Comparison of ENCODE assay signal across 26 mouse cellular contexts in the genomic region with DNA sequence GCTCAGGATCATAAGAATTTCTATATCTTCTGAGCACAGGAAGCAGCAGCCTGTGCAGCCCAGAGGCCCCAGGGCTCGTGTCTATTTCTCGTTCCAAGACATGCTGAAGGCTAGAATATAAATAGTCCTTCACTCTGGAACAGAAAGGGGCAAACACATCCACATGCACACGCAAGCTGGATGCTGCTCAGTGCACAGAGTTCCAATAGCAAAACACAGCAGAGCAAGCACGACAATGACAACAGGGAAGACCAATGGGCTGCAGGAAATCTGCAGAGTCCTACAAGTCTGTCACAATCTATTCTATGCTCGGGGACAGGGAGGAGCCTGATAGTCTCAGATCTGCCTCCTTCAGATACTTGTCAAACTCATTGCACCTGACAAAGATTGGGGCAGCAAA. TPM values are rescaled to one million over a fixed set of nuclear protein-coding genes. Genes with fewer than 3 reads are reported as not detected.
DNase-seq lines count a peak whose midpoint lies in the region; ATAC-seq and TF ChIP-seq lines count a peak whose summit lies in the region.
"Had no signal": no experiment of that assay in that cellular context is flagged by ENCODE, and none has a peak within 500 bp of the region (broad histone marks: within the 10 kb centered on the region; RNA-seq: fewer than 3 reads in every experiment).

No protein-coding gene starts in this region.

- H3K9me3 ChIP-seq in forebrain, embryonic 15.5 days = no peaks in the 10 kb centered on the region
- no peaks in the 10 kb centered on the region for H3K9me3 ChIP-seq in forebrain, embryonic 12.5 days
- H3K9me3 ChIP-seq: embryonic facial prominence, embryonic 12.5 days; hindbrain, embryonic 15.5 days; limb, embryonic 10.5 days; liver, embryonic 15.5 days; lung, embryonic 15.5 days; neural tube, embryonic 13.5 days had no signal

- 83% methylated on average over 5 of the region's 5 CpGs for WGBS in forebrain, embryonic 15.5 days
- 81% methylated on average over 5 of the region's 5 CpGs for whole genome bisulfite sequencing in forebrain, embryonic 12.5 days

- no peaks in the 10 kb centered on the region for H3K27me3 ChIP-seq in forebrain, embryonic 15.5 days
- no peaks in the 10 kb centered on the region for H3K27me3 ChIP-seq in forebrain, embryonic 12.5 days
- H3K27me3 ChIP-seq: embryonic facial prominence, embryonic 12.5 days; hindbrain, embryonic 15.5 days; liver, embryonic 15.5 days; lung, embryonic 15.5 days; neural tube, embryonic 13.5 days had no signal

- no peak for TF ChIP-seq CTCF in left cerebral cortex, adult 2 months (IDR thresholded peaks at IDR 0.05)

- H3K27ac ChIP-seq in forebrain, embryonic 15.5 days (replicated peaks) = peak overlapping the region; percentile 4; the same call in 1 of the 2 replicates
- no peak overlapping the region for H3K27ac ChIP-seq in forebrain, embryonic 12.5 days
- peak overlapping the region; percentile 47; the same call in 1 of the 2 replicates for H3K27ac ChIP-seq in left cerebral cortex, adult 2 months
- H3K27ac ChIP-seq: embryonic facial prominence, embryonic 12.5 days; hindbrain, embryonic 15.5 days; limb, embryonic 10.5 days; liver, embryonic 15.5 days; lung, embryonic 15.5 days; neural tube, embryonic 13.5 days had no signal

- no peak overlapping the region for H3K9ac ChIP-seq in forebrain, embryonic 15.5 days (replicated peaks)
- no peak overlapping the region for H3K9ac ChIP-seq in forebrain, embryonic 12.5 days
- H3K9ac ChIP-seq: embryonic facial prominence, embryonic 12.5 days; hindbrain, embryonic 15.5 days; liver, embryonic 15.5 days; lung, embryonic 15.5 days; neural tube, embryonic 13.5 days had no signal

- H3K4me2 ChIP-seq in forebrain, embryonic 15.5 days (replicated peaks) = no peak overlapping the region
- no peak overlapping the region for H3K4me2 ChIP-seq in forebrain, embryonic 12.5 days
- H3K4me2 ChIP-seq: embryonic facial prominence, embryonic 12.5 days; hindbrain, embryonic 15.5 days; liver, embryonic 15.5 days; lung, embryonic 15.5 days; neural tube, embryonic 13.5 days had no signal

- peak; percentile 53 for ATAC-seq in forebrain, embryonic 15.5 days (replicated peaks)
- ATAC-seq in forebrain, embryonic 12.5 days (ENCODE audit: low FRiP score) = no peak

- H3K4me1 ChIP-seq in forebrain, embryonic 15.5 days = no peaks in the 10 kb centered on the region
- no peaks in the 10 kb centered on the region; the same call in 1 of the 2 replicates for H3K4me1 ChIP-seq in forebrain, embryonic 12.5 days
- H3K4me1 ChIP-seq: embryonic facial prominence, embryonic 12.5 days; hindbrain, embryonic 15.5 days; limb, embryonic 10.5 days; liver, embryonic 15.5 days; lung, embryonic 15.5 days; neural tube, embryonic 13.5 days had no signal

- DNase-seq in gastrocnemius, postnatal 25 days = peak; percentile 5
- DNase-seq in gastrocnemius, adult 8-10 months (ENCODE audit: low spot score in 2 of 2) = no peak
- no peak for DNase-seq in left cerebral cortex, adult 2 months (ENCODE audit: extremely low spot score in 1 of 2, low spot score in 2 of 2)
- no peak for DNase-seq in left cerebral cortex, adult 11 months (ENCODE audit: low spot score)
- DNase-seq in right cerebral cortex, postnatal 25 days = peak; percentile 6
- DNase-seq in lung, postnatal 4 days = no peak
- DNase-seq: adrenal gland, postnatal 10 days; cerebellum, adult 2 months; cerebellum, postnatal 25 days; kidney, adult 2 months; kidney, postnatal 10 days; liver; lung, postnatal 36 days; midbrain, embryonic 14.5 days; retina, postnatal 1 day; thymus, postnatal 25 days had no signal

- no peak overlapping the region for H3K4me3 ChIP-seq in forebrain, embryonic 15.5 days
- H3K4me3 ChIP-seq in forebrain, embryonic 12.5 days (replicated peaks) = no peak overlapping the region
- no peak overlapping the region for H3K4me3 ChIP-seq in left cerebral cortex, adult 2 months
- H3K4me3 ChIP-seq: embryonic facial prominence, embryonic 12.5 days; hindbrain, embryonic 15.5 days; limb, embryonic 10.5 days; liver, embryonic 15.5 days; lung, embryonic 15.5 days; neural tube, embryonic 13.5 days had no signal

- H3K36me3 ChIP-seq in forebrain, embryonic 15.5 days = no peaks in the 10 kb centered on the region
- H3K36me3 ChIP-seq in forebrain, embryonic 12.5 days (replicated peaks) = no peaks in the 10 kb centered on the region
- H3K36me3 ChIP-seq: embryonic facial prominence, embryonic 12.5 days; hindbrain, embryonic 15.5 days; limb, embryonic 10.5 days; liver, embryonic 15.5 days; lung, embryonic 15.5 days; neural tube, embryonic 13.5 days had no signal

- intact Hi-C loops in left cerebral cortex, adult 2 months (cut with DNase I) = no loop called here

RNA-seq across cellular contexts. Expression of gene Me3, which starts 42.2 kb away (rescaled TPM):
- 3.1 and 4.2 TPM in 2 replicates for polyA plus RNA-seq in forebrain, embryonic 15.5 days (2015; fragmentation: Nextera tagmentation; extraction: Ambion mirVana)
- polyA plus RNA-seq in forebrain, embryonic 12.5 days (2016; fragmentation: Nextera tagmentation; extraction: Ambion mirVana) = 0.97 and 1.2 TPM in 2 replicates
- total RNA-seq in gastrocnemius, postnatal 25 days (2021) = 100 to 1,000 TPM; 106 TPM
- total RNA-seq in gastrocnemius, adult 8-10 months (2022) = 100 to 1,000 TPM; 103 to 126 (median 115) TPM
- 100 to 1,000 TPM in 1 of 2 experiments, 10 to 100 TPM in 1; 94.9 to 100 TPM for total RNA-seq in left cerebral cortex, adult 2 months (2021)
- total RNA-seq: hematopoietic stem cell, adult 5-6 weeks; megakaryocyte-erythroid progenitor cell, adult 5-6 weeks had no signal

Comparison
In these comparisons a context has a peak if more than half of its experiments do, and no peak if none do; other contexts are left out.
1. DNase-seq: peak in gastrocnemius, postnatal 25 days (single experiment) and right cerebral cortex, postnatal 25 days (single experiment); none in gastrocnemius, adult 8-10 months (0 of 2), left cerebral cortex, adult 2 months (0 of 2), left cerebral cortex, adult 11 months (single experiment) and lung, postnatal 4 days (0 of 2).